ENCODE assay signal across 12 mouse cellular contexts in the genomic region with DNA sequence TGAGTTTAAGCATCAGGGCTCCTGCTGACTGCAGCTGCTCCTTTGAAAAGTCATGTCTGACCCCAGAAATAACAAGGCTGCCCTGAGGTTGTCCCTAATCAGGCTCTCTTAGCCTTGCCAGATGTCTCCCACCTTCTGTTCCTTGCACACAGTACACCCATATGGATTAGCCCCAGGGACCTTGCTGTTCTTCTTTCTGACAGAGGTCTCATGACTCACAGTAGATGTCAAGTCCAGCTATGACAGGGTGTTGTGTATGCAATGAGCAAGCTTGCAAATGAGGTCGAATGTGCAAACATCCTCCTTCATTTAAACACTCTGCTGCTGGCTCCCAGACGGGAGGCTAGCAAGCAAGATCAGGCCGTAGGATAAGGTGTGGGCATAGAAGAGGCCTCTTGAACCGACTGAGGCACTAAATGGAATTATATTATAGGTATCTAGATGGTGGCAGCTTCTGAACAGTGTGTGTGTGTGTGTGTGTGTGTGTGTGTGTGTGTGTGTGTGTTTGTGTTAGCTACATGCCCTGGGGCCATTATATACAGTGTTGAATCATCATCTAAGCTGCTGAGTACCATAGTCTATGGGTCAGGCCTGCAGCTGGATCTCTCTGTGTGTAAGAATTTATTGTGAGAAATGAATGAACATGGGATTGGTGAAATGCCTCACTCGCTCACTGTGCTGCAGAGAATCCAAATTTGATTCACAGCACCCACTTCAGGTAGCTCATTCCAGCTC.
DNase-seq lines count a peak whose midpoint lies in the region; ATAC-seq lines count a peak whose summit lies in the region.
"Had no signal": no experiment of that assay in that cellular context is flagged by ENCODE, and none has a peak within 500 bp of the region (broad histone marks: within the 10 kb centered on the region; RNA-seq: fewer than 3 reads in every experiment).

No protein-coding gene starts in this region.

- no peak overlapping the region for H3K4me3 ChIP-seq in hindbrain, embryonic 14.5 days (replicated peaks; ENCODE audit: low read length)
- H3K4me3 ChIP-seq: embryonic facial prominence, embryonic 10.5 days had no signal

- H3K27ac ChIP-seq in hindbrain, embryonic 14.5 days = 0 out of 2 replicates have a peak overlapping the region, but pooled peaks have one; percentile 26
- H3K27ac ChIP-seq: embryonic facial prominence, embryonic 10.5 days; kidney, postnatal 0 days had no signal

- no peak for ATAC-seq in cerebellum, adult (ENCODE audit: insufficient number of reproducible peaks, low FRiP score, low TSS enrichment)
- ATAC-seq in hindbrain, embryonic 14.5 days (ENCODE audit: low FRiP score) = no peak
- ATAC-seq: inflammation-experienced regulatory T-cells, adult 6 months had no signal

- H3K36me3 ChIP-seq in hindbrain, embryonic 14.5 days (replicated peaks; ENCODE audit: control insufficient read depth, insufficient read depth) = no peaks in the 10 kb centered on the region
- H3K36me3 ChIP-seq: embryonic facial prominence, embryonic 10.5 days had no signal

- intact Hi-C loops in heart, postnatal 25 days (cut with DNase I) = no loop called here

- H3K9me3 ChIP-seq in hindbrain, embryonic 14.5 days (ENCODE audit: control insufficient read depth, low read length) = no peaks in the 10 kb centered on the region
- H3K9me3 ChIP-seq: embryonic facial prominence, embryonic 10.5 days had no signal

- H3K9ac ChIP-seq in hindbrain, embryonic 14.5 days = no peak overlapping the region

- H3K4me1 ChIP-seq in hindbrain, embryonic 14.5 days (replicated peaks; ENCODE audit: control insufficient read depth, insufficient read depth, low read length) = peaks cover 3% of the 10 kb centered on the region; the same call in 1 of the 2 replicates

- DNase-seq in cerebellum, adult 9-11 months = peak; percentile 11
- DNase-seq in retina, adult 2 months (ENCODE audit: low read depth, low spot score) = peak; percentile 8
- DNase-seq in retina, embryonic 14.5 days (ENCODE audit: low spot score) = no peak
- DNase-seq in hindbrain, embryonic 14.5 days (ENCODE audit: low spot score) = no peak
- no peak for DNase-seq in heart, adult 11 months
- DNase-seq in heart, postnatal 25 days (ENCODE audit: low spot score) = no peak
- DNase-seq: cerebellum, adult 18-20 months; layer of hippocampus, adult 9-11 months had no signal

- WGBS in hindbrain, embryonic 14.5 days = 50% methylated on average over 5 of the region's 5 CpGs

- no peaks in the 10 kb centered on the region for H3K27me3 ChIP-seq in hindbrain, embryonic 14.5 days (ENCODE audit: control insufficient read depth, insufficient read depth, low read length)

- H3K4me2 ChIP-seq in hindbrain, embryonic 14.5 days (replicated peaks) = no peak overlapping the region

Comparison
In these comparisons a context has a peak if more than half of its experiments do, and no peak if none do; other contexts are left out.
1. DNase-seq: peak in cerebellum, adult 9-11 months (single experiment) and retina, adult 2 months (single experiment); none in retina, embryonic 14.5 days (single experiment), hindbrain, embryonic 14.5 days (single experiment), heart, adult 11 months (single experiment) and heart, postnatal 25 days (single experiment).